Mouse (Mus musculus): ENCODE measurements around the gene Hivep3. TPM values are rescaled to one million over a fixed set of nuclear protein-coding genes. Genes with fewer than 3 reads are reported as not detected.

Gene Hivep3
- total and polyA plus RNA-seq, 3 experiments, result not detected

GRCm38 (mm10) chr4:119921022-119921717 lies 187.6 kb downstream of the Hivep3 start:
- DNase-seq (ENCODE audit: low read depth, low spot score), result no peak
- no peaks in the 10 kb centered on the region for H3K27me3 ChIP-seq (ENCODE audit: control insufficient read depth in 1 of 2, insufficient read depth in 2 of 2, low read length in 2 of 2)
- TF ChIP-seq RCOR1 (IDR thresholded peaks at IDR 0.05; ENCODE audit: low read depth, low read length) (no peak), MEF2A (IDR thresholded peaks at IDR 0.05; ENCODE audit: extremely low read depth, insufficient replicate concordance, low read depth, low read length, poor library complexity, severe bottlenecking) (no peak), MXI1 (IDR thresholded peaks at IDR 0.05; ENCODE audit: low read depth, low read length) (no peak), NRF1 (IDR thresholded peaks at IDR 0.05; ENCODE audit: insufficient read depth, low read depth, low read length, poor library complexity, severe bottlenecking) (no peak), RAD21 (IDR thresholded peaks at IDR 0.05; ENCODE audit: low read depth, low read length) (no peak), SMC3 (IDR thresholded peaks at IDR 0.05; ENCODE audit: low read depth, low read length) (no peak)

GRCm38 (mm10) chr4:119921723-119922266 lies 188.2 kb downstream of the Hivep3 start:
- H3K27ac ChIP-seq (ENCODE audit: control insufficient read depth, low read depth, low read length), result no peak overlapping the region
- no peak overlapping the region for H3K4me3 ChIP-seq (ENCODE audit: control insufficient read depth in 1 of 2, insufficient read depth in 1 of 2, low read depth in 2 of 2, low read length in 2 of 2)
- TF ChIP-seq MYC (IDR thresholded peaks at IDR 0.05; ENCODE audit: low read depth, low read length) (no peak), EP300 (IDR thresholded peaks at IDR 0.05; ENCODE audit: low read depth in 1 of 2, low read length in 2 of 2) (no peak), MAX (IDR thresholded peaks at IDR 0.05; ENCODE audit: low read length) (no peak), JUND (IDR thresholded peaks at IDR 0.05; ENCODE audit: low read depth, low read length) (no peak), MXI1 (IDR thresholded peaks at IDR 0.05; ENCODE audit: low read depth, low read length) (no peak), MAFK (IDR thresholded peaks at IDR 0.05; ENCODE audit: borderline replicate concordance, low read depth, low read length) (no peak), ZC3H11A (IDR thresholded peaks at IDR 0.05; ENCODE audit: low read depth, low read length) (no peak), SIN3A (IDR thresholded peaks at IDR 0.05; ENCODE audit: low read length) (no peak), ELF1 (IDR thresholded peaks at IDR 0.05; ENCODE audit: low read depth, low read length) (no peak)

More at GRCm38 (mm10) chr4:119921022-119921717, 187.6 kb downstream of the Hivep3 start:
- H3K9me3 ChIP-seq (replicated peaks; ENCODE audit: insufficient read depth, low read length), result no peaks in the 10 kb centered on the region
- H3K4me3 ChIP-seq (ENCODE audit: control insufficient read depth in 1 of 2, insufficient read depth in 1 of 2, low read depth in 2 of 2, low read length in 2 of 2), result no peak overlapping the region
- no peaks in the 10 kb centered on the region for H3K36me3 ChIP-seq (ENCODE audit: control insufficient read depth in 1 of 2, insufficient read depth in 2 of 2, low read length in 2 of 2)
- H3K27ac ChIP-seq (ENCODE audit: control insufficient read depth, low read depth, low read length), result no peak overlapping the region
- H3K4me1 ChIP-seq (ENCODE audit: control insufficient read depth in 1 of 2, insufficient read depth in 2 of 2, low read length in 2 of 2), result no peaks in the 10 kb centered on the region
- H3K9ac ChIP-seq (ENCODE audit: control insufficient read depth, low read depth, low read length, poor library complexity, severe bottlenecking), result no peak overlapping the region
- no peaks in the 10 kb centered on the region for H3K79me2 ChIP-seq (ENCODE audit: control insufficient read depth, insufficient read depth, low read length, poor library complexity)

More at GRCm38 (mm10) chr4:119921723-119922266, 188.2 kb downstream of the Hivep3 start:
- Histone ChIP-seq H3K36me3 (ENCODE audit: control insufficient read depth in 1 of 2, insufficient read depth in 2 of 2, low read length in 2 of 2) (no peaks in the 10 kb centered on the region), H3K9ac (ENCODE audit: control insufficient read depth, low read depth, low read length, poor library complexity, severe bottlenecking) (no peak overlapping the region), H3K27me3 (ENCODE audit: control insufficient read depth in 1 of 2, insufficient read depth in 2 of 2, low read length in 2 of 2) (no peaks in the 10 kb centered on the region), H3K79me2 (ENCODE audit: control insufficient read depth, insufficient read depth, low read length, poor library complexity) (no peaks in the 10 kb centered on the region), H3K4me1 (ENCODE audit: control insufficient read depth in 1 of 2, insufficient read depth in 2 of 2, low read length in 2 of 2) (no peaks in the 10 kb centered on the region), H3K9me3 (replicated peaks; ENCODE audit: insufficient read depth, low read length) (no peaks in the 10 kb centered on the region)
- no peak for DNase-seq (ENCODE audit: low read depth, low spot score)

Data from MEL (cell line).